Mouse (Mus musculus) right cerebral cortex, postnatal 4 days (tissue): ENCODE measurements around the gene Nckap5.

Source experiments
- DNase-seq: peaks from one replicate; pipeline ENCODE4 v3.0.0-alpha.2; 2022

Gene Nckap5

GRCm38 (mm10) chr1:126617464-126618041, 213.0 kb downstream of the Nckap5 start:
- no peak for DNase-seq

GRCm38 (mm10) chr1:126616964-126617363, 213.6 kb downstream of the Nckap5 start:
- DNase-seq, result no peak

DNA sequence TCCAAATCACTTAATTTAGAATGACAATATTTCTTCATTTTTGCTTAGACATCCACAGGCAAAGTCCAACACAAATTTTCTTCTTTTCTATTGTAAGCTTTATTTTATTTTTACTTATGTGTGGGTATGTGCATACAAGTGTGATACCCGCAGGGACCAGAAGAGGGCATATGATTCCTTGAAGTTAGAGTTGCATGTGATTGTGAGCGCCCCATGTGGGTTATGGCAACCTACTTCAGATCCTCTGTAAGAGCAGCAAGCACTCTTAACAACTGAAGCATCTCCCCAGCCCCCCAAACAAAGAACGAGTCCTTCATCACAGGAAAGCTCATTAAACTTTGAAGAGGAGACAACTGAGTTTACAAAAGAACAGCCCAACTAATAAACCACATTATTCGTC, 217.7 kb downstream of the Nckap5 start:
- DNase-seq, result no peak

GRCm38 (mm10) chr1:126608586-126608985, 222.0 kb downstream of the Nckap5 start:
- DNase-seq, result no peak

- DNase-seq, result no peak
These were observed 224.2 kb downstream of the Nckap5 start for GRCm38 (mm10) chr1:126606189-126607080.

DNA sequence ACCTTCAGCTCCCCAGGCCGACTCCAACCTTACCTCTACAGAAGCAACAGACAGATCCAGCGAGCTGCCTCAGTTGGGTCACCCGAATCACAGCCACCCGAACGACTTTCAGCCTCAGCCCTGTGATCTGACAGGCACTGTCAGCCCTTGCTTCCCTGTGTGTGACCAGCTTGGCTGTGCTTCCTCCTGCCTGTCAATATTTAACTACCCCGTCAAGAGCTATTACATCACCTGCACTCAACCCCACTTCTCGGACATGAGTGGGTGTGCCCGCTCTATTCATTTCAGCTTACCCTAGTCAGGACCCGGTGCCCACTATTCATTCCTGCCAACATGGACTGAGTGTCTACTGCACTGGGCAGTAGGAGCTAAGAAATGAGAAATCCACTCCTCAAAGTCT, 226.0 kb downstream of the Nckap5 start:
- no peak for DNase-seq

- DNase-seq, result no peak
These were observed 226.7 kb downstream of the Nckap5 start for GRCm38 (mm10) chr1:126603771-126604515.

GRCm38 (mm10) chr1:126600596-126600995, 230.0 kb downstream of the Nckap5 start:
- no peak for DNase-seq

DNA sequence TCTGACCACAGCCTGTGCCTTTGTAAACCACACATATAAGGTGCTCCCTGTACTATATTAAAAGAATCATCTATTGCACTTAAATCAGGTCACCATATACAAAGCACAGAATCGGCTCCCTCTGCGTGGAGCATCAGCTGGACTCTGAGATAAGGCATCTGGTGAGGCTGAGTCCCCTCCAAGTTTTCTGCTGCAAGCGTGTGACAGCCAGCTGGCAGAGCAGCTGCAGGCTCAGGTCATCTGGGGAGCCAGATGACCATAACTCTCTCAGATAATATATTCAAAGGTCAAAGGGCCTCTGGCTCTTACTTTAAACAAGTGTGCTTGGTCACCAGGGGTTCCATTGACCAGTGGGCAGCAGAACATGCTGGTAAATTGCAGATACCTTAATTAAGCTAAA, 233.2 kb downstream of the Nckap5 start:
- no peak for DNase-seq

DNA sequence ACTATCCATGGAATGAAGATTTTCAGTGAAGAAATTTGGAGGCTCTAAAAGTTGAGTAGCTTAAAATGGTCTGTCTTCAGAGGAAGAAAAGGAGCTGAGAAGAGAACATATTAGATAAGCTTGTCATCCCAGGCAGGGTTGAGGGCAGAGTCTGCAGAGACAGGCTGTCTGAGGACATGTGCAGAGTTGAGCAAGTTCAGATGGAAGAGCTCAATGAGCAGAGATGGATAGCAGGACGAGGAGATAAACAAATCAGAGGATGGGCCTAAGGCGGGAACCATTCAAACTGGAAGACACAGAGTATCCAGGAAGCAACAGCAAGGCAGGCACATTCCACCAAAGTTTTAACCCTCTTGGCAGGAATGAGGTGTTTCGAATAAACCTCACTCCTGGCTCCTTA, 235.8 kb downstream of the Nckap5 start:
- no peak for DNase-seq

DNA sequence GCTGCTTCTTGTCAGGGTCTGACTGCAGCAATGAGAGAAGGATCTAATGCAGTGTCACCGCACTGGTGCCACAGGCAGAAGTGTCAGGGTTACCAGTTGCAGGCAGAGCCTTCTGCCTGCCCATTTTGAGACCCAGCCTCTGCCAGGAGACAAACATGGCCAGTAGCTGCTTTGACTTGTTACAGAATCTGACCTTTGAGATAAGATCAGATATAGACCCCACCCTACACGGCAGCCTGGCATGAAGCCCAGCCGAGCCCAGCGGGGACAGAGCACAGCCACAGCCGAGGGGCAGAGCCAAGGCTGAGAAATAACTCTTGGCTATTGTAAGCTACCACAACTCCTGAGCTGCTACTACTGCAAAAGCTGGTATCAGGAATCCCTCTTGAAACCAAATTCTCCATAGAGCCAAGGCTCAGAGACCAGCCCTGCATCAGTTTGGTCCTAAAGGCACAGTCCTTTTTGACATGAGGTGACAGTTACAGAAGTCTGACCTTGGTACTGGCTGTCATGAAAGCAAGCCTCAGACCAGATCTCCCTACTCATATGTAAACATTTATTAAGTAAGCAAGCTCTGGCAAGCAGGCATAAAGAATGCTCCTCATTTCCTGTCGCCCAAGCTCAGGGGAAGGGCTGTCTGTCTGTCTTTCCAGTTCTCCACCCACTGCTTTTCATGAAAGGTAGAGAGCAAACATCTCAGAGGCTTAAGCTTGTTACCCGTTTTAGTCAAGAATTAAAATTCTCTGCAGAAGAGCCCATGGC, 237.4 kb downstream of the Nckap5 start:
- DNase-seq, result no peak

- no peak for DNase-seq
These were observed 239.7 kb downstream of the Nckap5 start for GRCm38 (mm10) chr1:126590911-126591310.

DNA sequence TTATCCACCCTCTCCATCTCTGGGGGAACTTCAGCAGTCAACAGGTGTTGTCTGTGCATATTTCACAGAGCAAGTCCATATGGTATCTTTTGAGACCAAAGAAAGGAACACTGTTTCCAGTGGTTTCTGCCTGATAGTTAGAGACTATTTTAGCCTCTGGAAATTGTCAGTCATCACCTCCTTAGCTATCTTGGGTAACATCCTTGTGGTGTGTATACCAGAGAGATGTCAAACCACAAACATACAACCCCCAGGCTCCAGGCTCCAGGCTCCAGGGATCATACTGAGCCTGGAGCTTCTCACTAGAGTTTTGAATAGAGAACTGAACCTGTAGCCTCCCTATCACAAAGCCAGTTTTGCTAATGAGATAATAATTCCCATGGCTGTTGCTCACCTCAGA, 252.4 kb downstream of the Nckap5 start:
- DNase-seq, result no peak

- DNase-seq, result no peak
These were observed 256.3 kb downstream of the Nckap5 start for GRCm38 (mm10) chr1:126574295-126574694.

DNA sequence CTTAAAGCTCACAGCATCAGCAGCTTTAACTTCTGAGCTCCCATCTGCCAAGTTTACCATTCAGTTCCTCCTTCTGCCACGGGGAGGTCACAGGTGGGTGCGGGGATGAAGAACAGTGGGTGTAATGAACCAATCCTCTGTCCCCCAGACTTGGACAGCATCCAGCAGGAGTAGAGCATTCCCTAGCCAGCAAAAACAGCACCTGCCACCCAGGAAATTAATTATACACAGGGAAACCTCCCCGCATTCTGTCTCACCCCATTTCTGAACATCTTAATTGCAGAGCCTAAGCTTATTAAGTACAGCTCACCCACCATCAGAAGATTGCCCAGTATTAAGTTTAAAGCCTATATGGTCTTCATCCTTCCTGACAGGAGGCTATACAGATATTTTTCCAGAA, 256.9 kb downstream of the Nckap5 start:
- DNase-seq, result no peak

GRCm38 (mm10) chr1:126573097-126573496, 257.5 kb downstream of the Nckap5 start:
- no peak for DNase-seq

DNA sequence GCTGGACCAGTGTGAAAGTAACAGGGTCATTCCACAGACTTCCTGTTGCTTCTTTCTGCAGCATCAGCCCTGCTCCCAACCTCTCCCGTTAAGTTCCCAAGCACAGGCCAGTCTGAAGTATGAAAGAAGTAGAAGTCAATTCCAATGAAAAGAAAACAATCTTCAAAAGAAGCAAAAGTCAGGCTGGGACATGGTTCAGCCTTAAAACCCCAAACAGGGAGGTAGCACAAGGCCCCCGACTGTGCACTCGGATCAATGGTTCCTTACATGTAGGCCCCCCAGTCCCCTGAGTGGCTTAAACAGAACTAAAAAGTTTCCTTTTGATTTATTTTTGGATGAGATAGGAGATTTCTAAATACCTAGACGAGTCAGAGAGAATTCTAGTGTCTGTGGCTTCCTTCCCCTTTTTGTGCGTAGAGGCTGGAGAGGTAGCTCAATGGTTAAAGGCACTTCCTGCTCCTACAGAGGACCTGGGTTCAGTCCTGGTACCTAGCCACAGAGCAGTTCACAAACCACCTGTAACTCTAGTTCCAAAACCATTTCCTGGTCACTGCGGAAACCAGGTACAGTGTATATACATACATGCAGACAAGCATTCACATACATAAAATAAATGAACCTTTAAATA, 260.9 kb downstream of the Nckap5 start:
- no peak for DNase-seq

DNA sequence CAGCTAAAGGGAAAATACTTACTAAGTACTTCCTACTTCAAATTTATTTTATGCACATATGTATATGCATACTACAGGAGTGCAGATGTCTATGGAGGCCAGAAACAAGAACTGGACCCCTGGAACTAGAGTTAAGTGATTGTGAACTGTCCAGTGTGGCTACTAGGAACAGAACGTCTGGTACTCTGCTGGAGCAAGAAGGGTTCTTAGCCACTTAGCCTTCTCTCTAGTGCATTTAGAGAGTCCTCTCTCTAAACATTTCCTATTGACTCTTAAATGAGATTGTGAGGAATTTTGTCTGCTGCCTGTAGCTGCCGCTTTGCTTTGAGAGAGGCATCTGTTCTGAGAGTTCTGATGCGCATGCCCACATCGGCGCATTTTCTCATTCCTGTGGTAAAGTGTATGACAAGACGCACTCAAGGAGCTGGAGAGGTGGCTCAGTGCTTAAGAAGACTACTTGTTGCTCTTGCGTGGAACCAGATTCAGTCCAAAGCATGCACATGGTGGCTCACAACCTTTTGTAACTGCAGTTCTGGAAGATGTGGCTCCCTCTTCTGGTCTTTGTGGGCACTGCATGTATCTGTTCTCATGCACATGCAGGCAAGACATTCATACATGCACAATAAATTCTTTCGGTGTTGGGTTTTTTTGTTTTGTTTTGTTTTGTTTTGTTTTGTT, 261.9 kb downstream of the Nckap5 start:
- peak; percentile 56 for DNase-seq

DNA sequence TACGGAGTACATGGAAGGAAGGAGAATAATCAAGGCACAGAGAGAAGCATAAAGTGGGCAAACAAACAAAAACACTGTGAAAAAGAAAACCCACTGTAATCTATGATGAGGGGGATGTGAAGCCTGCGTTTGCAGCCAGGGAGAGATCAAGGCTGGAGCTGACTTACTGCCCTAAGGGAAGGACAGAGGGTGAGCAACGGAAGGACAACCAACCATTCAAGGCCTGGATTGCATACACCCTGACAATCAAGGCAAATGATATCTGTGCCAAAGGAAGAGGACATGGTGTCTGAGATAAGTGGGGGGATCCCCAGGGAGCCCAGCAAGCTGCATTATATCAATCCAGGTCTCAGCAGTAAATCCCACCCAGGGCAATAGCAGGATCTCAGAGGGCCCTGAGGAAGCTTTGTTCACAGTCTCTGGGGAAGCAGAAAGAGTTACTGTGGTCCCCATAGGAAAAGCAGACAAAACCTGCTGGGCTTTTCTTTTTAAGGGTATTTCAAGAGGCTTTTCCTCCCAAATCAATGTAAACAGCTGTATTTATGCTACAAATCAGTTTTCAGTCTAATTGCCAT, 265.4 kb downstream of the Nckap5 start:
- no peak for DNase-seq

- DNase-seq, result no peak
These were observed 269.7 kb downstream of the Nckap5 start for GRCm38 (mm10) chr1:126560931-126561330.

DNA sequence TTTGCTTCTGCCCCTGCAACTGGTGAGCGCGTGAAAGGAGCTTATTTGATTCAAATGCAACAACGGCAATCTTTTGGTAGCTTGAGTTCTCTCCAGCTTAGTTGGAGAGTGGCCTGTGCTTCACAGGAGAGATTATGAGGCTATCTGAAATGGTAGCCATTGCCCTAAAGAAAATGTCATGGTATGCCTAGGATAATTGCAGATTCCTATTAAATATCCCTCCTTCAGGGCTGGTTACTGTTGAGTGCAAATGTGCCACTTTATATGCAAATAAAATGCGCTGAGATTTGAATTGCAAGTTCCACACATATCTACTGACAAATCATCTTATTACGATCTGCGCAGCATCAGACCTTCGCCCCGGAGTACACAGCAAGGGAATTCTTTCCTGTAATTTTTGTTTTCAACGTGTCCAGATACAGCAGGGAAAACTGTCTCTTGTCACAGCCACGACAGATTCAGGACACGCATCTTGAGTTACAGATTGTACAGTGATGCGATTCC, 272.8 kb downstream of the Nckap5 start:
- DNase-seq, result no peak
